Mouse (Mus musculus) C2C12 (cell line): ENCODE results near the gene Herc1. TPM values are rescaled to one million over a fixed set of nuclear protein-coding genes. Genes with fewer than 3 reads are reported as not detected.

Experiments used
- H3K27me3 ChIP-seq: one replicate; pipeline ENCODE4 v1.6.1; 2011; ENCODE audit not compliant: control insufficient read depth, insufficient read depth, insufficient read length
- H3K36me3 ChIP-seq: one replicate; pipeline ENCODE4 v1.6.1; 2011; ENCODE audit not compliant: control insufficient read depth, insufficient read depth
- H3K4me3 ChIP-seq: one replicate; pipeline ENCODE4 v1.5.1; 2011; ENCODE audit warnings: mild to moderate bottlenecking, control low read depth; ENCODE audit not compliant: poor library complexity, insufficient read depth, severe bottlenecking
- H3K79me2 ChIP-seq: one replicate; pipeline ENCODE4 v1.6.1; 2011; ENCODE audit not compliant: control insufficient read depth, insufficient read depth
- H3K79me3 ChIP-seq: one replicate; pipeline ENCODE4 v1.6.1; 2011; ENCODE audit warnings: low read depth, control low read depth
- H3ac ChIP-seq: one replicate; pipeline ENCODE3; 2011; ENCODE audit warnings: low read depth; ENCODE audit not compliant: control insufficient read depth, insufficient read length
- CEBPB ChIP-seq: IDR thresholded peaks from one replicate; pipeline ENCODE4 v1.6.1; 2011; ENCODE audit warnings: low read depth, mild to moderate bottlenecking, control low read depth, moderate library complexity
- CTCF ChIP-seq: IDR thresholded peaks from one replicate; pipeline ENCODE4 v1.5.1; 2011; ENCODE audit not compliant: control insufficient read depth, insufficient read depth, insufficient read length
- FOSL1 ChIP-seq: IDR thresholded peaks from one replicate; pipeline ENCODE4 v1.8.0; 2011; ENCODE audit warnings: mild to moderate bottlenecking, low read length; ENCODE audit not compliant: poor library complexity, insufficient read depth, severe bottlenecking
- MAX ChIP-seq: IDR thresholded peaks from one replicate; pipeline ENCODE4 v1.6.1; 2011; ENCODE audit warnings: mild to moderate bottlenecking, control low read depth
- MYOD1 ChIP-seq: IDR thresholded peaks from one replicate; pipeline ENCODE4 v1.6.1; 2011; ENCODE audit warnings: low read depth; ENCODE audit not compliant: control insufficient read depth, insufficient read length
- MYOG ChIP-seq: IDR thresholded peaks from one replicate; pipeline ENCODE4 v1.6.1; 2011; ENCODE audit not compliant: control insufficient read depth, insufficient read length; ENCODE audit errors: extremely low read depth
- USF1 ChIP-seq: IDR thresholded peaks from one replicate; pipeline ENCODE4 v1.6.1; 2011; ENCODE audit warnings: low read depth, mild to moderate bottlenecking, control low read depth, moderate library complexity
- polyA plus RNA-seq: library from polyadenylated mRNA; unstranded; fragments of >200 nt; fragmentation: generic; extraction: Trizol; gene quantifications from one replicate; pipeline ENCODE4 v1.2.1, GENCODE M21; 2012; ENCODE audit warnings: missing spikeins

Gene Herc1
- polyA plus RNA-seq, 1 experiment: 7.8 TPM

- no peak overlapping the region for H3K4me3 ChIP-seq
- no peaks in the 10 kb centered on the region for H3K79me3 ChIP-seq
- TF ChIP-seq MYOD1 (no peak), MAX (no peak), CTCF (no peak), USF1 (no peak), MYOG (no peak), CEBPB (no peak), FOSL1 (no peak)
- no peak overlapping the region for H3ac ChIP-seq
- H3K36me3 ChIP-seq: peaks cover 36% of the 10 kb centered on the region
- H3K79me2 ChIP-seq: no peaks in the 10 kb centered on the region
- H3K27me3 ChIP-seq: no peaks in the 10 kb centered on the region
Measured at GRCm38 (mm10) chr9:66521595-66521994, 171.3 kb downstream of the Herc1 start.

GRCm38 (mm10) chr9:66542785-66543184, 192.5 kb downstream of the Herc1 start:
- no peaks in the 10 kb centered on the region for H3K79me2 ChIP-seq
- H3K79me3 ChIP-seq: no peaks in the 10 kb centered on the region
- no peak overlapping the region for H3ac ChIP-seq
- peaks cover 52% of the 10 kb centered on the region for H3K36me3 ChIP-seq
- no peaks in the 10 kb centered on the region for H3K27me3 ChIP-seq
- TF ChIP-seq CEBPB (no peak), MAX (no peak), FOSL1 (no peak), USF1 (no peak), MYOD1 (no peak), CTCF (no peak), MYOG (no peak)
- H3K4me3 ChIP-seq: no peak overlapping the region

Other genes with a start within 250 kb of the Herc1 start
- 69.9 TPM for gene Snx1, start 223.9 kb upstream of the Herc1 start, polyA plus RNA-seq
- gene Ciao2a, start 223.8 kb upstream of the Herc1 start, polyA plus RNA-seq: 39.7 TPM
- gene Dapk2, start 192.2 kb upstream of the Herc1 start, polyA plus RNA-seq: 22.8 TPM
- 0.30 TPM for gene Fbxl22, start 164.1 kb downstream of the Herc1 start, polyA plus RNA-seq
- gene Usp3, start 242.7 kb downstream of the Herc1 start, polyA plus RNA-seq: 12.1 TPM